Mouse (Mus musculus): ENCODE measurements at regions not wholly inside any gene's neighbourhood (a gene's known extent, or its start where the extent isn't known, plus 50 kb on each side); places are given as distances from the start of the nearest gene placed in this dataset.

DNA sequence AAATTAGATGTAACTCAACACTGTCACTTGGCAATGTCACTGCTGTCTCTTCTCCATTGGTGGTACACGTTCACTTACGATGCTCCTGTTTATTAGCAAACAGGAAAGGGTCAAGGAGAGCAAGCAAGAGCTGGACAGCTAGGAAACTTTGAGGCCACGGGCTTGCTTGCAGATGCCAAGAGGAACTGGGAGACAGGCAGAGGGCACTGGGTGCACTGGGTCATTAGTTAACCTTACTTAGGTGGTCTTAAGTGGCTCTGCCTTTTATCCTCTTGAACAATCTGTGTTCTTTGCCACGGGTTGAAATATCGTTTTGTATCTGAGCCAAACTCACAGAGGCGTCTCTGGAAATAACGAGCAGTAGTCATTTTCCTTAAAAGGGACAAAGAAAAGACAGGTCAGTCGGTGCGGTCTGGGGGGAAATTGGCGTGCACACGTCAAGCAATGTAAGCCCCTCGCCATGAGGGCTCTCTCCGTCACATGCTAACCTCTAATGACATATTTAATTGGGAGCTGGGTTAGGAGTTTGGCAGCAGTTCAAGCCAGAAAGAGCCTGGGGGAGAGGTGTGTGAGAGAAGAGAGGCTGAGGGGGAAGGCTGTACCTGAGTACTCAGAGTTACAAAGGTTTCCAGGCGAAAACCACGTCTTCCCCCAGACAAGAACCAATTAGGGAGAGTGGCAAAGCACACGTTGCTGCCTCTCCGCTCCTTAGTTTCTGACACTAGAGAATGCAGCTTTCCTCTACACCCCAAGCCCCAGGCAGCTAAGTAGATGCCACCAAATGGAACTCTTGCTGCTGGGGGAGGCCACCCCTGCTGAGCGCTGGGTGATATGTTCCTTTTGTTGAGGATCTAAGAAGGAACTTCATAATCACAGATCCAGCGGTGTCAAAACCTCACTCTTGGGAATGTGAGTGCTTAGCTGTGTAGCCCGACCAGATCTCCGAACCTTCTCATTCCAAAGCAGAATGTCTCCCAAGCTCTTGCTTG is 140.0 kb upstream of the Tut7 start:
- no peak for DNase-seq (ENCODE audit: low read depth, low spot score)

DNA sequence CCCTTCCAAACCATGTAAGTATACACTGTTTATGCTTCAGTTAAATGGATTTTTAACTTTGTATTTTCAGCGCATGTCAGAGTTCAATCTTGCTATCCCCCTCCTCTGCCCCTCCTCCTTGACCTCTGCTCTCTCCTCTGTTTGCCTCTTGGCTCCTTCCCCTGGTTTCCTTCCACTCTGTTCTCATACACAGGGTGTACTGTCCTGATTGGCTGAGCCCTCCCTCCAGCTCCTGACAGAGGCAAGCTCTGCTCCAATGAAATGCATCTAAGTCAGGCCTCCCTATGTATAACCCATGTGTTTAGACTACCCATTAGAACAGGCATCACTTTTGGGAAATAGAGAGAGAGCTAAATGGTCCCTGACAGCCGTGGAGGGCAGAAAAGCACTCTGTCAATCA is 133.5 kb upstream of the Tut7 start:
- no peak for DNase-seq (ENCODE audit: low read depth, low spot score)

DNA sequence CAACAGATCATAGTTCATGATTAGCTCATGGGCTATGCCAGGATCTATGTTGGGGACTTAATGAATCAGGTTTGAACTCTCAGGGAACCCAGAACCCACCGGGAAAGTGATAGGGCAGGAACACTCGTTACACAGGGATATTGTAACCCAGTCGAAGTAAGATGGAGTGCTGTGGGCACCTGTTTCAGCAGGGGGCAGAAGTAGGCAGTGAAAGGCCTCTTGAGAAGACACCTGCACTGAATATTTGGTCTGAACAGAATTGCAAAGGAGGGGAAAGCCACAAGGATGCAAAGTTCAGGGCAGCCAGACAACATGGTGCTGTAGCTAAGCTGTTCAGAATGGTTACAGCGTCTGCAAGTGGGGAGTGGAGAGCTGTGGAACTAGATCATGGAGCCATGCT is 129.9 kb upstream of the Tut7 start:
- no peak for DNase-seq (ENCODE audit: low read depth, low spot score)

DNA sequence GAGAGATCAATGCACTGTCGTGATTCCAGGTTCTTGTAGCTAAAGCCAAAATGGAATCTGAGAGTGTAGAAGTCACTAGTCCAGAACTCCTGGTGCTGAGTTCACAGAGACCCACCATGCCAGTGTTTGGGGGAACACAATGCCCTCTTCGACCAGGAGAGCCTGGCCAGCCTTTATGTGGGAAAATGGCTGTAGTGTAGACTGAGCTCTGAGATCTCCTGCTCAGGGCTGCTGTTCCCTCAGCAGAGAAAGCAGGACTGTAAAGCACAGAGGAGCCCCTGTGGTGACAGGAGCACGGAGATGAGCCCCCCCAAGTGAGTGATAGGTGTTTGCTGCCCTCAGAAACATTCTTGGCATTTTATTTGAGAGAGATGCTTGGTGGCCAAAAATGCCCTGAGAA is 129.2 kb upstream of the Tut7 start:
- no peak for DNase-seq (ENCODE audit: low read depth, low spot score)

GRCm38 (mm10) chr13:59950281-59950680 is 127.3 kb upstream of the Tut7 start:
- no peak for DNase-seq (ENCODE audit: low read depth, low spot score)

- no peak for DNase-seq (ENCODE audit: low read depth, low spot score)
Observed at GRCm38 (mm10) chr13:59949471-59949870, 126.5 kb upstream of the Tut7 start.

- DNase-seq (ENCODE audit: low read depth, low spot score), result no peak
Observed at GRCm38 (mm10) chr13:59948496-59949138, 125.7 kb upstream of the Tut7 start.

DNA sequence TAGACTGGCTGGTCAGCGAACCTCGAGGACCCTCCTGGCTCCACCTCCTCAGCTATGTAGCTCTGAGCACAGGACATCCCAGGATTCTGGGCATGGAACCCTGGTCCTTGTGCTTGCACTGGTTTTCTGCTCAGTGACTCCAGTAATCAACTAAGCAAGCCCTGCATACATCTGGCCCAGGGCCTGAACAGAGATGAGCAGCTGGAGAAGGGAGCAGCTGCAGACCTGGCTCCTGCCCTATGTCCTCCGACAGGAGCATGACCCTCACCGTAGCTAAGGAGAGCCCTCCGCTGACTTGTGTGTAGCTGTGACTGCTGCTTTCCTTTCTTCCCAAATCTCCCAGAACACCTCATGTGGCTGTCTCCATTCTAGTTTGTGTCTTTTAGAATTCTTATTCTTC is 124.5 kb upstream of the Tut7 start:
- no peak for DNase-seq (ENCODE audit: low read depth, low spot score)

- no peak for DNase-seq (ENCODE audit: low read depth, low spot score)
Observed at GRCm38 (mm10) chr13:59946509-59946908, 123.6 kb upstream of the Tut7 start.

DNA sequence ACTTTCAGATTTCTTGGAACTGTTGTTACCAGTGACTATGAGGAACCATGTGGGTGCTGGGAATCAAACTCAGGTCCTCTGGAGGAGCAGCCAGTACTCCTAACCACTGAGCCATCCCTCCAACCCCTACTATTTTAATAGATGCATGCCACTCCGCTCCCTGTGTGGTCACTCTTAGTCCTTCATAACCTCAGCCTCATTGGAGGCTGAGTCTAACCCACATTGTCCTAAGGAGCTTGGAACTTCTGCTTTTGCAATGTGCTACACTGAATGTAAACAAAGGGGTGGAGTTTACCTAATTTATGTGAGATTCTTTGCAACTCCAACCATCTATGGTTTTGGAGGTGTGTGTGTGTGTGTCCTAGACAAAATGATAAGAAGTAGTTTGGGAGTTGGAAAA is 122.7 kb upstream of the Tut7 start:
- DNase-seq (ENCODE audit: low read depth, low spot score), result no peak

DNA sequence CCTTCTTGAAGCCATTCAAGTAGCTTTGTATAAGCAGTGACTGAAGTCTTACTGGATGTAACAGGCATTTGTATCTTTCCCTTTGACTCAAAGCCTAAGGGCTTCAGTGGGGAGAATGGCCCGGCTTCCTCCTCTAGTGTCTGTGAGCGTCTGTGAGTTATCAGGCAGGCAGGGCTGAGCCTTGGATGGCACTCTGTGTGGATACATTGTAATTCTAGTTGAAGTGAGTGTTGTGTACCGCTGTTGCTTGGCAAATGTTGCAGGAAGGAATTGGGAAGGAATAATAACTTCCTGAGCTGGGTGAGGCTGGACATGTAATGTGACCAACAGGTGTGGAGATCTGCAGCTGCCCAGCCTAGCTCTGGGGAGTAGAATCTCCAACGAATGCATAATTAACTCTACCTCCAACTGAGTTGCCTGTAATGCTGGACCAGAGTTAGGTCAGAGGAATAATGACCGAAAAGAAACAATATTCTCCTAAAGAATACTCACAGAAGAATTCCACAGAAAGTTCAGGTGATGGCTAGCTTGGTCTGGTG is 120.7 kb upstream of the Tut7 start:
- DNase-seq (ENCODE audit: low read depth, low spot score), result no peak

- DNase-seq (ENCODE audit: low read depth, low spot score), result no peak
Observed at GRCm38 (mm10) chr13:59943020-59943419, 120.1 kb upstream of the Tut7 start.

DNA sequence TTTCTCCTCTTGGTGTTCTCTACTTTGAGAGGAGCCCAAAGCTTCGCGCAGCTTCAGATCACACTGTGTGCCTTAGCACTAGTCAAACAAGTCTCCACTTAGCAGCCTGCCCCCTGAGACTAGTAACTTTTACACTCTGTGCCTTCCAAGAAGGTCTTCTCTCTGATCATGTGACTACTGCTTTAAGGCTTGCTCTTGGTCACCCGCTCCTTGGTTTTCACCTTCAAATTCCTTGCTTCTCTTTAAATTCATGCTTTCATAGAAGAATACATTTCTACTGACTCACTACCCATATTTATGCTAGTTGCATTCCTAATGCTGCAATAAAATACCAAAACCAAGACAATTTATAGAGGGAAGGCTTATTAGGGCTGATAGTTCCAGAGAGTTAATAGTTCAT is 118.6 kb upstream of the Tut7 start:
- no peak for DNase-seq (ENCODE audit: low read depth, low spot score)

DNA sequence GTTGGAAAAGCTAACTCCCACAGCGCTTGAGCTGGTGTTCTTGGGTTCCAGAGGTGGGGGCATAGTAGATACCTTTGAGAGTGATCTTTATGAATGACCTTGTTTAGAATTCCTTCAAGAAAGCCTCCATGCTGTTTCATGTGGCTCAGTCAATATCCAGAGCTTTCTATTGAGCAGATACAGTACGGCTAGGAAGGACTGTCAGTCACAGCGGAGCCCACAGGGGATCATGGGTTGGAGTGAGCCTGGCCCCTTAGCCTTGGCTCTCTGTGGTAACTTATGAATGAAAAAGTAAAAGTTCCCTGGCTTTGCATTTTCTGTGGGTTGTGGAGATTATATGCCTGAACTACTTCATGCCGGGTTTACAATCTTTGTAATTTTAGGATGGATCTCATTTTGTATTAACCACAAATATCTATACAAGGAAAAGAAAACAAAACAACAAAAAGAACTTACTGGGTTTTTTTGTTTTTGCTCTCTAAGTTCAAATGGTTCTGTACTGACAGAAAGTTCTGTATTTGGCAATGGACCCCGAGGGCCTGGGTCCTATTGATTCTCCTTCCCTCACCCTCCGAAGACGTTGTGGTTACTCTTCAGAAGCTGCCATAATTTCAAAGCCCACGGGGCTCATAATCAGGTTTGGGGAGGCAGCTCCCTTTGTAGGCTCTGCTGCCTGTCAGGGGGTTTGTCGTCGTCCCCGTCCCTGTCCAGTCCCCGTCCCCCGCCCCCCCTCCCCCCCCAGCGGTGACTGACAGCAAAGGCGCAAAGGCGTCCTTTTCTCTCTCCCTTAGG is 117.7 kb upstream of the Tut7 start:
- no peak for DNase-seq (ENCODE audit: low read depth, low spot score)

GRCm38 (mm10) chr13:59939886-59940285 is 116.9 kb upstream of the Tut7 start:
- DNase-seq (ENCODE audit: low read depth, low spot score), result no peak

- no peak for DNase-seq (ENCODE audit: low read depth, low spot score)
Observed at GRCm38 (mm10) chr13:59937147-59937546, 114.2 kb upstream of the Tut7 start.

GRCm38 (mm10) chr13:59934556-59934955 is 111.6 kb upstream of the Tut7 start:
- no peak for DNase-seq (ENCODE audit: low read depth, low spot score)

DNA sequence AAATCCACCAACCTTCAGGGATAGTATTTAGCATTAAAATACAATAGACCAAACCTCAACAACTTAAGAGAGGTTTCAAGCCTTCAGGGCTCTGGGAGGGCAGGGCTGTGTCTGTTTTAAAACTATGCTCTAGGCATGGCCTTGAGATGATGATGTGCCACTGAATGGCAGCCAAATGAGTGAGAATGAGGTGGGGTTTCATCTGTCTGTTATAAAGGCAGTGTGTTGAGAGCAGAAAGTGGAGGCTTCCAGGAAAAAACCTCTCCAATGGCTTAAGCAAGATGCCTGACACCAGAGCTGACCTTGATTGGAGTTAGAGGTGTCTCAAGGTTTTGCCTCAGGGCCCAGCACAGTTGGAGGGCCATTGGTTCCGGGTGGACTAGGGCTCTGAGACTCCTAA is 111.1 kb upstream of the Tut7 start:
- DNase-seq (ENCODE audit: low read depth, low spot score), result no peak

DNA sequence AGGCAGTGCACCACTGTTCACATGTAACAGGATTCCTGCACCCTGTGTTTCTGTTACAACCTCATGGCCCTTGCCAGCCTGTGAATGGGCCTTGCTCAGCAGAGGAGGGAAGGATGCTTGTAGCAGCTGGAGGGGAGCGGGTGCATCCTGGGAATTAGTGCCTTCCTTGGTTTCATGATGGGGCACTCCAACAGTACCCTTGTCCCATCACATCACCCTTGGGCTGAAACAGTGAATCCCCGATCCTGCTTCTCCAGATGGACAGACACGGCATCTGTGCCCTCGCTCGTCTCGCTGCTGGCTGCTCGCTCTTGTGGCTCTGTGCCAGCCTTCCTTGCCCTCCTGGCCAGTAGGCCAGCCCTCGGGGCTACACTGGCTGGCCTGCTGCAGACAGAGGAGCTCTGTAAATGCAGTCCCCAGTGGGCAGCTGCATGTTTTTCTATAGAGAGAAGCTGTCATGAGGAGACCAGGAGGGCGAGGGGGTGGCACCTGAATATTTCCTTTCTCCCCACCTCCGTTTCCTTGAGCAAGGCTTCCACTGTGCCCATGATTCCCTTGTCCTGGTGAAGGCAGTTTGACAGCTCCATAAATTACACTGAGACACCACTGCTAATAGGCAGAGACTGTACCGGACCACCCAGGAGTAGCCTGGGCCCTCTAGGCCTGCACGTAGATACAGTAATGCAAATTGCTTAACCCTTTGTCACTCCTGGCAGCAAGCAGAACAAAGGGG is 104.6 kb upstream of the Tut7 start:
- DNase-seq (ENCODE audit: low read depth, low spot score), result no peak

DNA sequence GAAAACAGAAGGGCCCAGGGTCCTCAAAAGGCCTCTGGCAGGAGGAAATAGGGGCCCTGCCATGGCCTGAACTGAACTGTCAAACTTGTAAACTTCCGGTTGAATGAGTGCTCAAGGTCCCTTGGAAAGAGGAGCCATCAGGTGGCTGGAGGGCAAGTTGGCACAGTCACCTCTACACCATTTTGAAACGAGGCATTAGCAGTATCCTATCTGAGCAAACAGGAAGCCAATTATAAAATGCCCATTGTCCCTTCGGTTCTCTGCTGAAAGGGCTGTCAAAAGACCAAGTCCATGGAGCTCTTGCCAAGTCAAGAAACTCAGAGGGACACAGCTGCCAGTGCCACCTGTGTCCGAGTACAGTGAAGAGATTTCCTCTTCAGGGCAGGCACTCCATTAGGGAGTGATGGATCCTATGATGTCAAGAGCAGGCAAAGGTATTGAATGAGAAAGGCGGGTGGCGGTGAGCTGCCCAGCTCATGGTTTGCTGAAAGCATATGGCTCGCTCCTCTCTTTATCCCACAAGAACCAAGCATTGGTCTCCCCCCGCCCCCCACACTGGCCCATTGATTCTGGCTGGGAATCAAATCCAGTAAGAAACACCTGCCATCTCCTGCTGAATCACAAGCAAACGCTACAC is 103.0 kb upstream of the Tut7 start:
- DNase-seq (ENCODE audit: low read depth, low spot score), result no peak

GRCm38 (mm10) chr13:59917185-59917584 is 94.2 kb upstream of the Tut7 start:
- no peak for DNase-seq (ENCODE audit: low read depth, low spot score)
